Mouse (Mus musculus): ENCODE measurements around the gene Ccdc182. TPM values are rescaled to one million over a fixed set of nuclear protein-coding genes. Genes with fewer than 3 reads are reported as not detected.
A peak's percentile ranks its signal among the peaks of the same experiment; 100 is the strongest.

Ccdc182 gene
- polyA plus RNA-seq, 2 experiments, result 0.10 TPM; not detected in 1

DNA sequence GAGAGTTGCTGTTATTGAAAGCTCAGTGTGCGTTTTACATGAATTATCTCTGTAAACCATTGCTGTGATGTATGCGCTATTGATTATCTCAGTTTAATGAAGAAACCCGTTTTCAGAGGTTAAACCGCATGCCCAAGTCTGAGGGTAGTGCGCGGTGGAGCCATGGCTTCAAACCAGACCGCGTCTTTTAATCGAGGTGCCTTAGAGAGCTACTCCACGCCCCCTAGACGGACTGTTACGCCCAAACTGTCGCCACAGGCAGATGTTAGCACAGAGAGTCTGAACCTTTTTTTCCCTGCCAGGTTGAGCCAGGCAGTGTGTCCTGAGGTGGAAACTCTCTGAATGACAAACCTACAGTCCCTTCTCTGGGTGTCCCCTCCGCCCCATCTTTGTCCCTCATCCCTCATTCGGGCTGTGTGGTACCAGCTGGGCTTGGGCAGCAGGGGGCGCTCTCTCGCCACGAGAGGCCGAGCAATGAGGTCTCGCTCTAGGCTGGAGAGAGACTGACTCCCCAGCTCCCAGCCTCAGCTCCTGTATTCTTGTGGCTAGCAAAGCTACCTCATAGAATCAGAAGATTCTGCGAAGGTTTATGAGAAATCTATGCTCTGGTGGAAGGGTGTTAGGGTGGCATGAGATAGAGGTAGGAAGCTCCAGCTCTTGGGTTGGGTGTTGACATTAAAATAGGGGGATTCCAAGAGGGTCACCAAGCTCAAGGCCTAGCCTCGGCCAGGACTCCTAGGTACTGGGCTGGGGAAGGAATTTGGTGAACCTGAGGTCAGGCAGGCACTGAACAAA, 41.7 kb upstream of the Ccdc182 start:
- Histone ChIP-seq H3K9ac (ENCODE audit: low read depth, low read length, severe bottlenecking) (no peak overlapping the region), H3K4me2 (replicated peaks; ENCODE audit: low read depth, low read length, severe bottlenecking) (peak overlapping the region; percentile 37; the same call in 1 of the 2 replicates), H3K27me3 (ENCODE audit: control insufficient read depth, insufficient read depth, low read length) (no peaks in the 10 kb centered on the region), H3K27ac (replicated peaks; ENCODE audit: low read depth, low read length) (no peak overlapping the region), H3K36me3 (ENCODE audit: control insufficient read depth, insufficient read depth, low read length) (no peaks in the 10 kb centered on the region), H3K9me3 (ENCODE audit: control insufficient read depth, low read length) (no peaks in the 10 kb centered on the region), H3K4me3 (replicated peaks; ENCODE audit: low read length) (peak overlapping the region; percentile 14; the same call in 1 of the 2 replicates), H3K4me1 (ENCODE audit: control insufficient read depth, insufficient read depth, low read length) (0 out of 2 replicates have a peak, but pooled peaks cover 5% of the 10 kb centered on the region)
- 14% methylated on average over 22 of the region's 22 CpGs for WGBS
- DNase-seq (ENCODE audit: low spot score), result peak; percentile 81
- no peak for TF ChIP-seq POLR2A (IDR thresholded peaks at IDR 0.05; ENCODE audit: borderline replicate concordance, extremely low read depth, insufficient read depth, insufficient read length)
- ATAC-seq (ENCODE audit: low FRiP score, low read depth), result peak; percentile 82

DNA sequence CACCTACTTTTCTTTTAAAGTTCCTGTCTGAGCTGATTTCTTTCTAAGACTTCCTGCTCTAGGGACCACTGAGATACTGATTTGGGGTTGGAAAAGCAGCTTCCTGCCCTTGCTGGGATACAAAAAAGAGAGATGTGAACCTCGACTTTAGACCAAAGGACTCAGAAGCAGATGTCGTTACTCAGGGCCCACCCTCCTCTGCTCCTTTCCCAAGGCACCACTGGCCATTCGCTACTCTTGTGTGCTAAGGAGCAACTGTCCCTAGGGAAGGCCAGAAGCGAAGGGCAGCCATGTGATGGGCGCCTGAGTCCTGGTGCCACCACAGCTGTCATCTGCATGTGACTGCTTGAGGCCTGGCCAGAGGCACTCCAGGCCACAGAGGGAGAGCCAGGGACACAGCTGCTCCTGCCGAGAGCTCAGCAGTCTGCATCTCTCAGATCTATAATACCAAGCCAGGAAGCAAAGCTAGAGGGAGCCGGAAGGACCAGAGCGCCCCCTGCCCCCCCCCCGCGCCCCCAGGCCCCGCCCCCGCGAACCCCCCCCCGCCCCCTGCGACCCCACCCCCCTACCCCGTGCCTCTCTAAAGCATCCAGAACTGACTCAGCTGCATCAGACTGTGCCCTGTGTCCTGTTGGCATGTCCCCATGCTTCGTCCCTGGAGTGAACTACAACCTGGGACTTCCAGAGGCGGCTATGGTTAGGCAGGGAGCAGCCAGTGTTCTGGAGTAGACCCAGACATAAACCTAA, 40.9 kb upstream of the Ccdc182 start:
- H3K27ac ChIP-seq (replicated peaks; ENCODE audit: low read depth, low read length), result no peak overlapping the region
- no peak for TF ChIP-seq POLR2A (IDR thresholded peaks at IDR 0.05; ENCODE audit: borderline replicate concordance, extremely low read depth, insufficient read depth, insufficient read length)
- no peak overlapping the region for H3K4me3 ChIP-seq (replicated peaks; ENCODE audit: low read length)
- no peak overlapping the region for H3K4me2 ChIP-seq (replicated peaks; ENCODE audit: low read depth, low read length, severe bottlenecking)
- ATAC-seq (ENCODE audit: low FRiP score, low read depth) (peak; percentile 25; the same call in 1 of the 2 replicates), DNase-seq (ENCODE audit: low spot score) (no peak)
- H3K27me3 ChIP-seq (ENCODE audit: control insufficient read depth, insufficient read depth, low read length), result no peaks in the 10 kb centered on the region
- no peaks in the 10 kb centered on the region for H3K36me3 ChIP-seq (ENCODE audit: control insufficient read depth, insufficient read depth, low read length)
- no peaks in the 10 kb centered on the region for H3K9me3 ChIP-seq (ENCODE audit: control insufficient read depth, low read length)
- H3K4me1 ChIP-seq (ENCODE audit: control insufficient read depth, insufficient read depth, low read length), result 0 out of 2 replicates have a peak, but pooled peaks cover 5% of the 10 kb centered on the region
- WGBS, result 30% methylated on average over 9 of the region's 18 CpGs
- no peak overlapping the region for H3K9ac ChIP-seq (ENCODE audit: low read depth, low read length, severe bottlenecking)

DNA sequence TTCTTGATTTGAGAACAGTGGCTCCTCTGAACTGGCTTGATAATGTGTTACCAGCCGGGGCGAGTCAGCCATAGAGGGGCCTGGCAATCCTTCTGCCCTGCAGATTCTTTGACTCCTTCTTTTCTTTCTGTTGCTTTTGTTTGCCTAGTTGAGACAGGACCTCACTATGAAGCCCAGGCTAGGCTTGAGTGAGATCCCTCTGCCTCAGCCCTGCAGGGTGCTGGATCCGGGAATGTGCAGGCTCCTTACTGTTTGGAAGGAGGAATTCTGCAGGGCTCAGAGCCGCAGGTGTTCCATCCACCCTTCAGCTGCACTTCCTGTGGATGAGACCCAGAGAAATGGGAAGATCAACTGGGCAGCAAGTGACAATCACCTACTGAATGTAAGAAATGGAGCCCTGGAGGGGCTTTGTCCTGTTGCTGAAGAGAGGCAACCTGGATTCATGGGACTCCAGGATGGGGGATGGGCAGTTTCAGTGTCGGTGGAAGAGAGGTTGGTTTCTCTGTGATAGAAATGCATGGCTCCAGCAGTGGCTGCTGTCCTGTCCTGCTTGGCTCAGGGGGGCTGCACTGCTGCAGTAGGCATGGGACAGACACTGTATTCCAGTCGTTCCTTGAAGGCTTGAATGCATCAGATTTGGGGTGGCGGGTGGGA, 40.2 kb upstream of the Ccdc182 start:
- ATAC-seq (ENCODE audit: low FRiP score, low read depth) (no peak), DNase-seq (ENCODE audit: low spot score) (no peak)
- no peak overlapping the region for H3K4me2 ChIP-seq (replicated peaks; ENCODE audit: low read depth, low read length, severe bottlenecking)
- WGBS, result 56% methylated on average over 7 of the region's 7 CpGs
- no peak overlapping the region for H3K9ac ChIP-seq (ENCODE audit: low read depth, low read length, severe bottlenecking)
- H3K4me3 ChIP-seq (replicated peaks; ENCODE audit: low read length), result no peak overlapping the region
- H3K4me1 ChIP-seq (ENCODE audit: control insufficient read depth, insufficient read depth, low read length), result 0 out of 2 replicates have a peak, but pooled peaks cover 5% of the 10 kb centered on the region
- H3K27ac ChIP-seq (replicated peaks; ENCODE audit: low read depth, low read length), result no peak overlapping the region
- no peaks in the 10 kb centered on the region for H3K36me3 ChIP-seq (ENCODE audit: control insufficient read depth, insufficient read depth, low read length)
- no peaks in the 10 kb centered on the region for H3K9me3 ChIP-seq (ENCODE audit: control insufficient read depth, low read length)
- no peak for TF ChIP-seq POLR2A (IDR thresholded peaks at IDR 0.05; ENCODE audit: borderline replicate concordance, extremely low read depth, insufficient read depth, insufficient read length)
- no peaks in the 10 kb centered on the region for H3K27me3 ChIP-seq (ENCODE audit: control insufficient read depth, insufficient read depth, low read length)

DNA sequence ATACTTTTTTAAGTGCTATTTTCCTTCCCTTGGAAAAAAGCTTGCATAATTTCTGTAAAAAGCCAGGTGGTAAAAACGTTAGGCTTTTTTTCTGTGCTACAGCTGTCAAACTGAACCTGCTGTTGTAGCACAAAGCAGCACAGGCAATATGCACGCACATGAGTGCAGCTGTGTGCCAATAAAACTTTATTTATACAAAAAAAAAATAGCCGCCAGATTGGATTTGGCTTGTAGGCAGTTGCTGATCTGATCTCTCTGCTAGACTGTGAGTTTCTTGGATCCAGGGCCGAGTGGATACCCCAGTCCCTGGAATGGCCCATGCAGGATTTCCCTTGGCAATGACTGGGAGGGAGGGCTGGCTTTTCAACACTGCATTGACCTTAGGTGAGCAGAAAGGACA, 36.2 kb upstream of the Ccdc182 start:
- ATAC-seq (ENCODE audit: low FRiP score, low read depth) (no peak), DNase-seq (ENCODE audit: low spot score) (no peak)
- TF ChIP-seq POLR2A (IDR thresholded peaks at IDR 0.05; ENCODE audit: borderline replicate concordance, extremely low read depth, insufficient read depth, insufficient read length), result no peak
- no peak overlapping the region for H3K4me2 ChIP-seq (replicated peaks; ENCODE audit: low read depth, low read length, severe bottlenecking)
- 0 out of 2 replicates have a peak, but pooled peaks cover 5% of the 10 kb centered on the region for H3K4me1 ChIP-seq (ENCODE audit: control insufficient read depth, insufficient read depth, low read length)
- H3K27me3 ChIP-seq (ENCODE audit: control insufficient read depth, insufficient read depth, low read length), result no peaks in the 10 kb centered on the region
- no peak overlapping the region for H3K27ac ChIP-seq (replicated peaks; ENCODE audit: low read depth, low read length)
- no peaks in the 10 kb centered on the region for H3K9me3 ChIP-seq (ENCODE audit: control insufficient read depth, low read length)
- no peaks in the 10 kb centered on the region for H3K36me3 ChIP-seq (ENCODE audit: control insufficient read depth, insufficient read depth, low read length)
- no peak overlapping the region for H3K9ac ChIP-seq (ENCODE audit: low read depth, low read length, severe bottlenecking)
- H3K4me3 ChIP-seq (replicated peaks; ENCODE audit: low read length), result no peak overlapping the region
- WGBS, result 39% methylated on average over 4 of the region's 4 CpGs

DNA sequence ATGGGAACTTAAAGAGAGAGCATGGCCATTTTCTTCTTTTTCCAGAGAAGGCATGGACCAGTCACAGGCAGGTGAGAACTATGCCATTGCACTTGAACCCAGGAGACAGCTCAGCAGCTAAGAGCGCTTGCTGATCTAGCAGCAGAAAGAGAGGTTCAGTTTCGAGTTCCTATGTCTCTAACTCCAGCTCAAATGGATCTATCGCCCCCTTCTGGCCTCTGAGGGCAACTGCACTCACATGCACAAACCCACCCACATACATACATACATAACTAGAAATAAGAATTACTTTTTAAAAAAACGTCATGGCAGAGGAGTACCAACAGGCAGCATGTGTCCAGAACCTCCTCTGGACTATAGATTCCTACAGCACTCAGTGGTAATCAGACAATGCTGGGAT, 35.6 kb upstream of the Ccdc182 start:
- TF ChIP-seq POLR2A (IDR thresholded peaks at IDR 0.05; ENCODE audit: borderline replicate concordance, extremely low read depth, insufficient read depth, insufficient read length), result no peak
- no peak for ATAC-seq (ENCODE audit: low FRiP score, low read depth)
- WGBS, result 80% methylated on average over 4 of the region's 4 CpGs
- Histone ChIP-seq H3K9me3 (ENCODE audit: control insufficient read depth, low read length) (no peaks in the 10 kb centered on the region), H3K9ac (ENCODE audit: low read depth, low read length, severe bottlenecking) (no peak overlapping the region), H3K4me1 (ENCODE audit: control insufficient read depth, insufficient read depth, low read length) (0 out of 2 replicates have a peak, but pooled peaks cover 2% of the 10 kb centered on the region), H3K4me3 (replicated peaks; ENCODE audit: low read length) (no peak overlapping the region), H3K4me2 (replicated peaks; ENCODE audit: low read depth, low read length, severe bottlenecking) (no peak overlapping the region), H3K27me3 (ENCODE audit: control insufficient read depth, insufficient read depth, low read length) (no peaks in the 10 kb centered on the region), H3K36me3 (ENCODE audit: control insufficient read depth, insufficient read depth, low read length) (no peaks in the 10 kb centered on the region), H3K27ac (replicated peaks; ENCODE audit: low read depth, low read length) (no peak overlapping the region)
- no peak for DNase-seq (ENCODE audit: low spot score)

All from limb, embryonic 14.5 days (tissue).